Mouse (Mus musculus) MEL (cell line): ENCODE measurements around the gene Hpdl.

Experiments used
- CTCF ChIP-seq, 3 experiments: IDR thresholded peaks in 2 of 3; conservative IDR thresholded peaks in 1 of 3; 2 replicates each; pipeline ENCODE4 v1.5.1; 2011 to 2012; ENCODE audit warnings: low read length in 3 of 3, low read depth in 2 of 3, mild to moderate bottlenecking in 2 of 3, improper control_type of control experiment in 1 of 3, inconsistent platforms in 1 of 3, mixed read lengths in 1 of 3, moderate library complexity in 1 of 3; ENCODE audit not compliant: control insufficient read depth in 1 of 3, insufficient read depth in 1 of 3, poor library complexity in 1 of 3, severe bottlenecking in 1 of 3
- HCFC1 ChIP-seq: IDR thresholded peaks from 2 replicates; pipeline ENCODE4 v1.6.1; 2012; ENCODE audit warnings: low read depth, mild to moderate bottlenecking, inconsistent platforms, low read length, improper control_type of control experiment, moderate library complexity
- NRF1 ChIP-seq: IDR thresholded peaks from 2 replicates; pipeline ENCODE4 v1.6.1; 2014; ENCODE audit warnings: low read depth, mild to moderate bottlenecking, inconsistent platforms, low read length, improper control_type of control experiment, moderate library complexity; ENCODE audit not compliant: poor library complexity, insufficient read depth, severe bottlenecking
- USF1 ChIP-seq: IDR thresholded peaks from 2 replicates; pipeline ENCODE4 v1.6.1; 2014; ENCODE audit warnings: low read depth, mild to moderate bottlenecking, inconsistent platforms, low read length, improper control_type of control experiment, moderate library complexity

GRCm38 (mm10) chr4:116815276-116815675 is 6.2 kb downstream of the Hpdl start:
- no peak for TF ChIP-seq CTCF (IDR thresholded peaks at IDR 0.05 in 2 of 3, conservative IDR thresholded peaks at IDR 0.05 in 1 of 3; ENCODE audit: control insufficient read depth in 1 of 3, insufficient read depth in 1 of 3, low read depth in 2 of 3, low read length in 3 of 3, poor library complexity in 1 of 3, severe bottlenecking in 1 of 3)
- TF ChIP-seq NRF1 = no peak
- TF ChIP-seq USF1 = no peak
- no peak for TF ChIP-seq HCFC1
